In genomic region chr11:96317608-96318367, GRCm38 (mm10) we compare ENCODE assay signal across 7 mouse cellular contexts. TPM values are rescaled to one million over a fixed set of nuclear protein-coding genes. Genes with fewer than 3 reads are reported as not detected.
DNase-seq lines count a peak whose midpoint lies in the region; ATAC-seq lines count a peak whose summit lies in the region.

TSS of gene Hoxb4 (plus strand) at chr11:96318267.

- no peaks in the 10 kb centered on the region for H3K9me3 ChIP-seq in forebrain, embryonic 12.5 days
- no peaks in the 10 kb centered on the region for H3K9me3 ChIP-seq in limb, embryonic 15.5 days

- whole genome bisulfite sequencing in forebrain, embryonic 12.5 days, result under 1% methylated on average over 28 of the region's 28 CpGs
- 6% methylated on average over 28 of the region's 28 CpGs for WGBS in limb, embryonic 15.5 days

- peak within 1 kb of the TSS; percentile 47 for H3K4me2 ChIP-seq in forebrain, embryonic 12.5 days
- peak within 1 kb of the TSS; percentile 47 for H3K4me2 ChIP-seq in limb, embryonic 15.5 days

- peak within 1 kb of the TSS; percentile 30 for H3K4me3 ChIP-seq in forebrain, embryonic 12.5 days (replicated peaks)
- peak within 1 kb of the TSS; percentile 39 for H3K4me3 ChIP-seq in limb, embryonic 15.5 days

- peak; percentile 18 for ATAC-seq in CD4-positive, CD25-positive, alpha-beta regulatory T cell, adult 4 months
- no peak for ATAC-seq in forebrain, embryonic 12.5 days (ENCODE audit: low FRiP score)
- no peak for ATAC-seq in limb, embryonic 15.5 days (ENCODE audit: insufficient number of reproducible peaks, low FRiP score, low TSS enrichment, low read depth)

- H3K9ac ChIP-seq in forebrain, embryonic 12.5 days, result no peak within 1 kb of the TSS
- H3K9ac ChIP-seq in limb, embryonic 15.5 days, result no peak within 1 kb of the TSS; the same call in 1 of the 2 replicates

- peak; percentile 12 for DNase-seq in 416B (ENCODE audit: low read depth)
- no peak for DNase-seq in left cerebral cortex, adult 11 months (ENCODE audit: low spot score)
- DNase-seq in ovary, postnatal 10 days (ENCODE audit: low spot score), result no peak
- no peak for DNase-seq in urinary bladder, postnatal 14 days (ENCODE audit: low spot score)

- peaks cover 100% of the 10 kb centered on the region for H3K27me3 ChIP-seq in forebrain, embryonic 12.5 days
- peaks cover 99% of the 10 kb centered on the region for H3K27me3 ChIP-seq in limb, embryonic 15.5 days

- H3K4me1 ChIP-seq in forebrain, embryonic 12.5 days, result peaks cover 5% of the 10 kb centered on the region
- peaks cover 24% of the 10 kb centered on the region for H3K4me1 ChIP-seq in limb, embryonic 15.5 days

- no peaks in the 10 kb centered on the region for H3K36me3 ChIP-seq in forebrain, embryonic 12.5 days (replicated peaks)
- H3K36me3 ChIP-seq in limb, embryonic 15.5 days, result no peaks in the 10 kb centered on the region

- no peak within 1 kb of the TSS for H3K27ac ChIP-seq in forebrain, embryonic 12.5 days
- peak within 1 kb of the TSS; percentile 50 for H3K27ac ChIP-seq in limb, embryonic 15.5 days

RNA-seq across cellular contexts. Expression of gene Hoxb4, which starts in this region (rescaled TPM):
- 1 to 10 TPM; 1.9 to 2.5 TPM for polyA plus RNA-seq in CD4-positive, CD25-positive, alpha-beta regulatory T cell, adult 4 months (2017; shearing (Covaris generic))
- not detected in 2 replicates for polyA plus RNA-seq in forebrain, embryonic 12.5 days (2016; fragmentation: Nextera tagmentation; extraction: Ambion mirVana)
- 0.29 and 0.41 TPM in 2 replicates for polyA plus RNA-seq in limb, embryonic 15.5 days (2015; fragmentation: Nextera tagmentation; extraction: Ambion mirVana)
